Mouse (Mus musculus): ENCODE measurements around the gene Samd4.

GRCm38 (mm10) chr14:46848736-46849135, 33.9 kb upstream of the Samd4 start:
- no peak for TF ChIP-seq CTCF (conservative IDR thresholded peaks at IDR 0.05; ENCODE audit: low read length)
- no peak for TF ChIP-seq POU5F1 (IDR thresholded peaks at IDR 0.05; ENCODE audit: borderline replicate concordance, low read length)
- TF ChIP-seq NANOG (IDR thresholded peaks at IDR 0.05; ENCODE audit: borderline replicate concordance, low read length): no peak
